Mouse (Mus musculus): ENCODE results near the gene Ncoa7.
"Not testable (repeated sequence)": the region's sequence is repeated elsewhere in the genome, so short reads cannot be mapped to it uniquely, and the experiment has no call there.

Gene Ncoa7

DNA sequence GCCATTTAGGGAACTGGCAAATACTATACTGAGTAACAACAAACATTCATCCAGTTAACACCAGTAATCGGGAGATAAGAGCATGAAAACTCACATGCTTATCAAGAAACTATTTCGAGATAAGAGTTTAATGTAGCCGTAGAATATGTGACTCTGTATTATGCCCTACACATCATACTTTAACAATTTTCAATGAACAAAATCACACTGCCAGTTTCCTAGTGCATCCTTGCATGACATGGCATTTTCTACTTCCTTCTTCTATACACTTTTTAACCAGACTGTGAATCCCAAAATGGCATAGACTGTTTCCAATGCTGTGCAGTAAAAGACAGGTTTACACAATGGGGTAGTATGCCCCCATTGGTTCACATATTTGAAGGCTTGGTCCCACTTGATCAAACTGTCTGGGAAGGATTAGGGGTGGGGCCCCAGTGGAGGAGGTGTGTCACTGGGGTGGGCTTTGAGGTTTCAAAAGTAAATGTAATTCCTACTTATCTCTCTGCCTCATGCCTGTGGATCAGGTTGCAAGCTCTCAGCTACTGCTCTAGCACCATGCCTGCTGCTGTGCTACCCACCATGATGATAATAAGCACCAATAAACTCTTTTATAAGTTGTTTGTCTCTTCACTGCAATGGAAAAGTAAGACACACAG lies 15.3 kb downstream of the Ncoa7 start:
- CTCF ChIA-PET, result interaction anchor here (0.7 kb wide), 1 partner anchor 42 kb away, joined by 4 read pairs; no protein-coding TSS in a partner anchor

DNA sequence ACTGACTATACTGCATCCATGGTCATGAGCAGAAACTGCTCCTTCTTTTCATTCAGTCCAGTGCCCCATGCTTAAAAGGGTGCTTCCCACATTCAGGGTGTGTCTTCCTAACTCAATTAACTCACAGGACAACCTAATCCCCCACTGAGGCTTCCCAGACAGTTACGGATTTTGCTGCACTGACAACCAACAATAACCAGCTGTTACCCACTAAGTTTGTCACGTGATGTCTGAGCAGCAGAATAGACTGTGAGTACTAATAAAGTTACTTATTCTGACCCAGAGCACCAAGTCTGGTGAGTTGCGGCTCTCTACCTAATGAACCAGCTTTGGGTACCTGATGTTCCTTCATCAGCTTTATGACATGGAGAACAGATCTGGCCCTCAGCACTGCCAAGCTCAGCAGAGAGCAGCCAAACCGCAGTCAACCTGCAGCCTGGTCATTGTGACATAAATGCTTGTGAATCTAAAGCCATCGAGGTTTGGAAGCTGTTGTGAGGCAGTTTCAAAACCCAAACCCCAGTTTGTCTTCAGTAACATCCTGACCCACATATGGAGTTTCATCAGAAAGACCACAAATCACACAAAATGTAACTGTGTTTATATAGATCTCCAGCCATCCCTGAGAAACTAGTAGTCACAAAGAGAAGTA lies 16.9 kb downstream of the Ncoa7 start:
- CTCF ChIA-PET, result no interaction called here

GRCm38 (mm10) chr10:30780921-30781320 lies 22.2 kb downstream of the Ncoa7 start:
- CTCF ChIA-PET, result not testable (repeated sequence)

DNA sequence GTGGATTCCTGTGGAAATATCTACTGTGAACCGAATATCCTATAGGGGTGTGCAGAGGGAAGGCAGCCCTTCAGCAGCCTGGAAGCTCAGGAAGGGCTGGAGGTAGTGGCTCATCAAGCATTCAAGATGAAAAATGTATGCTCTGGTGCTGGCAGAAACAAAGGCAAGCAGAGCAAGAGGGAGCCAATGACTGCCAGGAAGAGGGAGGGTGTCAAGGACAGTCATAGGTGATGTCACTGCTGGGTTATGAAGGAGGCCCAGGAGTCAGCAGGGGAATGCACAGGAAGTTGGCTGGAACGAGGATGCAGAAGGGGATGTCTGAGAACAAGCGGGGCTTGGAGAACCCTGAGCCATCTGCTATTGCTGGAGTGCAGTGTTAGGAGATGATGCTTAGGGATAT lies 24.9 kb downstream of the Ncoa7 start:
- CTCF ChIA-PET, result no interaction called here

DNA sequence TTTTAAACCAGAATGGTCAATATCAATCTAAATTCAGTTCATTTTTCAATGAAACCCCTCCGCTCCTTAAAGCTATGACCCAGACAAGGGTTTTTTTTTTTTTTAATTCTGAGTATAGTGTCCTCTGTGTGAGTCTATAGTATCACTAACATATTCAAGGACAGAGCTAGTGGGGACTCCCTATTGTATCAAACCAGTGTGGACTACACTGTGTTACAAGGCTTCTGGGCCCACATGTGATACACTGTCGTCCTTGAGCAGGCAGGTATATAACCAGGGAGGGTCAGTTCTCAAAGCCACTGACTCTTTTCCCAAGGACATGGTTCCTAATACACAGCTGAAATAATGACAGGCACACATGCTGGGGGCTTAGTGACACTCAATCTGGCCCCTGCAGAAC lies 27.1 kb downstream of the Ncoa7 start:
- CTCF ChIA-PET, result interaction anchor here (0.7 kb wide), 1 partner anchor 64 kb away, joined by 3 read pairs; no protein-coding TSS in a partner anchor

GRCm38 (mm10) chr10:30775568-30775967 lies 27.6 kb downstream of the Ncoa7 start:
- CTCF ChIA-PET, result interaction anchor here (0.7 kb wide), 1 partner anchor 63 kb away, joined by 3 read pairs; no protein-coding TSS in a partner anchor

- CTCF ChIA-PET, result no interaction called here
Measured at GRCm38 (mm10) chr10:30774396-30774795, 28.7 kb downstream of the Ncoa7 start.

DNA sequence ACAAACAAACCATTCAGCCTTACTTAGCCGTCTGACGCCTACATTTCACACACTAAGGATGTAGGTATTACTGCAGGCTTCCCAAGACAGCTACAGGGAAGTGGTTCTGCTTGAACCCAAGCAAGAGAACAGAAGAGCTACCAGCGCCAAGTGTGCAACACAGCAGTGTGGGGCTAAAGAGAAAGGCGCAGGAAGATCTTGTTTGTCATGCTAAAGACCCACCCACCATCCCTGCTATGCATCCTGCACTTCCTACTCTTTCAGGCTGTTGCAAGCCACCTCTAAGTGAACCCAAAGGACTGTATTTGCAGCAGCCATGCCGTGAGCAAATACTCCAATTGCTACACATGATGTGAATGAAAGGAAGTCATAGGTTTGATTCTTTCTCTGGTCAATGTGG lies 29.9 kb downstream of the Ncoa7 start:
- CTCF ChIA-PET, result no interaction called here

- CTCF ChIA-PET, result no interaction called here
Measured at GRCm38 (mm10) chr10:30771417-30772158, 31.5 kb downstream of the Ncoa7 start.

DNA sequence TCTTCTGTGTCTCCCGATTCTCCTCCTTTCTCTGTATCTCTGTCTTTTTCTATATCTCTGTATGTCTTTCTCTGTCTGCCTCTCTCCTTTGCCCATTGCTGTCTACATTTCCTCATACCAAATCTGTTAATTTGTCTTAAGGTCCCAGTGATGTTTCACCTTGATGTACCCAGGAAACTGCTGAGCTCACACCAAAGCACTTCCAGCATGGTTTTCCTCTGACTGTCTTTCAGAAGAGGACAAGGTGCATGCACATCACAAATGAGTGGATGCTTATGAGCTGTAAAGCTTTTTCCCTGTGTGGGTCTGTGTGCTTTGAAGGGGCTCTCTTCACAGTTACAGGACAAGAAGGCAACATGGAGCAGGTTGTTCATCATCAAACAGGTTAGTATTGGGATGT lies 34.3 kb downstream of the Ncoa7 start:
- CTCF ChIA-PET, result no interaction called here

- CTCF ChIA-PET, result no interaction called here
Measured at GRCm38 (mm10) chr10:30768250-30768649, 34.9 kb downstream of the Ncoa7 start.

GRCm38 (mm10) chr10:30763179-30763770 lies 39.9 kb downstream of the Ncoa7 start:
- CTCF ChIA-PET, result no interaction called here

- CTCF ChIA-PET, result no interaction called here
Measured at GRCm38 (mm10) chr10:30762284-30762964, 40.7 kb downstream of the Ncoa7 start.

GRCm38 (mm10) chr10:30759360-30760147 lies 43.6 kb downstream of the Ncoa7 start:
- CTCF ChIA-PET, result no interaction called here

DNA sequence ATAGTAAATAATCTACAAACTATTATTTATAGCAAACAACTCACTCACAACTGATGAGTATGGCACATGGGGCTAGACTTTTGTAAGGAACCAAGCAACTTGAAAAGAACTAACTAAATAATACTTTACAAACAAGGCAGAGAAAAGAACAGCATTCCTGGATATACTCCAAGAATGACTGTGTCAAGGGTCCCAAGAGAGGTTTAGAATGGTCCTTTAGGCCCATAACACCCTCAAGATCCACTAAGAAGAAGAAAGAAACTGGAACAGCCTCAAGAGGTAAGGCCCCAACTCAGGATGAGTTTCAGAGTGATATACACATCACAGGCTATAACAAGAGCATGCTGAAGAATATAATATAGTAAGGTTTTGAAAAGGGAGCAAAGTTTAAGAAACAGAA lies 47.1 kb downstream of the Ncoa7 start:
- CTCF ChIA-PET, result no interaction called here

DNA sequence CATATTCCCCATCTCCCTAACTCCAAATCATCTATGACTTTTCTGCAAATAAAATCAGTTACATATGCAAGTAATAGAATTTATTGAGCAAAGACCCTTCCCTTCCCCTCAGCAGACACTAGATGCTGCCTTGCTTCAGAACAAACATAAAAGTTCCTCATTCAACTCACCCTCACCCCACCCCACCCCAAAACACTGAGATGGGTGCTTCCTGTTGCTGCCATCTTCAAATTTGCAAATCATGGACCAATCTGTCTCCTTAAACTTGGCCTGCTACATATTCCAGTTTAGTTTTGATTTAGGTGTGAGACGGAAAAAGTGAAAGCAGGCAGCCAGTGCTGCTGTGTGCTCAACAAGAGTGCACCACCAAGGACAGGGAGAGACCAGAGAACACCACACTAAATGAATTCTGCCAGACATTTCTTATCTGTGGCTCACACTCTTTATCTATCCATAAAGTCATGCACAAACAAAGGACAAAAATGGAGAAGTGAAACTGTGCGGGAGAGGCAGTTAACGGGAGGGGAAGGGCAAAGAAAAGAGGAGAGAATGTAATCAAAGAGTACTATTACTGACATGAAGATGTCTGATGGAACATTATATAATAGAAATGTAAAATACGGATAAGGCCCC lies 48.2 kb downstream of the Ncoa7 start:
- CTCF ChIA-PET, result no interaction called here

DNA sequence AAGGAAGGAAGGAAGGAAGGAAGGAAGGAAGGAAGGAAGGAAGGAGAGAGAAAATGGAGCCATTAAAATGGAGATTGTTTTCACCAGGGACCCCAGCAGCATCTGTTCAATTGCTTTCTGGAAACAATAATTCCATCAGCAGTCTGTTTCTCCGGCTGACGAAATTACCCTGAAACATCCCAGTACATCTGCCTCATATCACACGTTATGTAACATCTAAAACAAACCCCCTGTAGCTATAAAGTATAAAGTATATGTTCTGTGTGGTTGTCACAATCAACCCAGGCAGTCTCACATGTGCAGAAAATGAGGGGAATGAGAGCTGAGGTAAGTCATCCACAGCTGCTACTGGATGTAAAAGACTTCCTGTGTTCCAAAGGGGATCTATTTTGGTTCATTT lies 49.0 kb downstream of the Ncoa7 start:
- CTCF ChIA-PET, result no interaction called here

DNA sequence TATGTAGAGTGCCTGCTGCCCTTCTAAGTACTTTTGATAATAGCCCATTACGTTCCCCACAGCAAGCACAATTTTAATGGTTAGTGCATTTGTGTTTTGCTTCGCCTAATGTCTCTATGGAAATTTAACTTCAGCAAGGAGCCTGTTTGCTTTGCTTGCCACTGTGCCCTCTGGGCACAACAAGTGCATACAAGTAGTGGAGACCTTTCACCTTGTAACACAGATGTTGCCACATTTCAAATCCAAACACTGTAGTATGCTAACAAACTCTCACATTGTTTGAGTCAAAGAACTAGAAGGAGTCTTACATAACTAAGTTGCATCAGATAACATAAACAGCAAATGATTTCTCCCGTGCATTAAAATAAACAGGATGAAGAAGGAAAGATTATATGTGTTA lies 50.6 kb downstream of the Ncoa7 start:
- CTCF ChIA-PET, result no interaction called here

DNA sequence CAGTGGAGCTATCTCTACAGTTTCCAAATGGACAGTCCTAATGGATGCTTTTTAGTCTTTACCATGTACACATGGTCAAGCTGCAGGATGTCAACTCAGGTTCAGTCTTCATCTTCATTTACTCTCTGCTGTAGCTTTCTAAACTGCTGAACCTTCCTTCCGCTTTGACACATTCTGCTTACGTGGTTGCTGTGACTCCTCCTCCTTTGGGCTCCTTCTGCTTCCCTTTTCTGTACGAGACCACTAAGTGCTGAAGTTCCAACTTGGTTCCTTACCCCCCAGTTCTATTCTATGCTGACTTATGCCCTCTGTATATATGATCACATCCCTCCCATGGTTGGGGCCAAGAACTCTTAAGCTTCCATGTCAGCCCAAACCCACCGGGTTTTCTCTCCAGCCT lies 51.5 kb downstream of the Ncoa7 start:
- CTCF ChIA-PET, result no interaction called here

GRCm38 (mm10) chr10:30749807-30750206 lies 53.3 kb downstream of the Ncoa7 start:
- CTCF ChIA-PET, result no interaction called here

All from spleen, embryonic (tissue).